Mouse (Mus musculus) kidney, adult 2 months (tissue): ENCODE results near the gene Ptar1.

Experiments used
- CTCF ChIP-seq: fragments of 200-500 bp; conservative IDR thresholded peaks from 2 replicates; pipeline ENCODE4 v1.5.1; 2011; ENCODE audit warnings: low read depth, mild to moderate bottlenecking, control low read depth, low read length, moderate library complexity, mixed read lengths; ENCODE audit not compliant: insufficient read depth, insufficient read length
- POLR2A ChIP-seq: fragments of 200-500 bp; IDR thresholded peaks from one replicate; pipeline ENCODE4 v1.6.1; 2011; ENCODE audit warnings: low read depth, low read length, control low read depth

DNA sequence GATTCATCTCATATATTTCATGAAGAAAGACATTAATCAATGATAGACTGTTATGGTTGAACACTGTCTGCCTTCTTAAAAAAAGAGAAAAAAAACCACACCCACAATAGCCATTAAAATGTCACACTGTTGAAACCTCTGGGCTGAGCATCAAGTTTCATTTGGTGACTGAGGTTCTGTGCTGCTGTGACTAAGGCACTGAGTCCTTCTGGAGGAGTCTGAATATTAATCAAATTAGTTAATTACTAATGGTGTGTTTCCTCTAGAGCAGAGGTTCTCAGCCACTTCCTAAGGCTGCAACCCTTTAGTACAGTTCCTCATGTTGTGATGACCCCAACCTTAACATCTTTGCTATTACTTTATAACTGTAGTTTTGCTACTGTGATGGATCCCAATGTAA lies 91.9 kb downstream of the Ptar1 start:
- TF ChIP-seq CTCF (no peak), POLR2A (no peak)
